Mouse (Mus musculus) G1E (cell line): Measurements from ENCODE around the gene Kbtbd7.

Experiments used
- CTCF ChIP-seq: IDR thresholded peaks from 2 replicates; pipeline ENCODE4 v1.5.1; 2012; ENCODE audit warnings: low read depth, low read length, inconsistent platforms, mixed read lengths
- POLR2AphosphoS5 ChIP-seq: IDR thresholded peaks from 2 replicates; pipeline ENCODE4 v1.6.1; 2012; ENCODE audit warnings: low read depth, low read length, inconsistent platforms; ENCODE audit not compliant: insufficient replicate concordance

GRCm38 (mm10) chr14:79410662-79411061, 15.6 kb upstream of the Kbtbd7 start:
- TF ChIP-seq POLR2AphosphoS5 (no peak), CTCF (no peak)
